8 mouse cellular contexts compared by ENCODE assay signal in the genomic region with DNA sequence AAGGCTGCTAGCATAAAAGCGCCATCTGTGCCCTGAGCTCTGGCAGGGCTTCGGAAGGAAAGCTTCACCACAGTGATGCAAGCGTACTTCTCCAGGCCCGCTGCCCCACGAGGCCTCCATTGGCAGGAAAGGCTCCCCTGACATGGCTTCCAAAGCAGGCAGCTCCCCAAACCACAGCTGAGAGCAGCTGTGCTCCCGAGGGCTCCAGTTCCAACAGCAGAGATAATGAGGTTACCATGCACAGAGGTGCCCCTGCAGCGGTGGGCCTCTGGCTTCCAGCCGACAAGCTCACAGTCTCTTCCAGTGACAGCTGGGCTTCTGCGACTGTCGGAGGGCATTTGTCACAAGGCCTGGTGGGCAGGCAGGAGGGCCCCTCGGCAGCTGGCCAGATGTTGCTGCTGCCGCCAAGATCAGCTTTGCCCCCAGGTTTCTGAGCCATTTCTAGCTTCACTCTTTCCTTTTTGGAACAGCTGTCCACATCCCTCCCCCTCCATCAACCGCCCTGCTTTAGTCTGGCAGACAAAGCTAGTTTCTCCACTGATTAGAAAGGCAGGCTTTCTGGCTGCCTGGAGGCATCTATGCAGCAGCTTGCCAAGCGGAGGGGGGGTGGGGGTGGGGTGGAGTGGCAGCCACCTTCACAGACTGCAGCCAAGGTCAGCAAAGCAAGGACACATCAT. TPM values are rescaled to one million over a fixed set of nuclear protein-coding genes. Genes with fewer than 3 reads are reported as not detected.
DNase-seq lines count a peak whose midpoint lies in the region; ATAC-seq and TF ChIP-seq lines count a peak whose summit lies in the region.

No protein-coding gene starts in this region.

- WGBS in embryonic facial prominence, embryonic 12.5 days, result 14% methylated on average over 14 of the region's 14 CpGs
- 16% methylated on average over 14 of the region's 14 CpGs for WGBS in heart, adult 2 months
- 48% methylated on average over 14 of the region's 14 CpGs for WGBS in intestine, postnatal 0 days
- WGBS in limb, embryonic 13.5 days, result 14% methylated on average over 14 of the region's 14 CpGs
- WGBS in midbrain, postnatal 0 days, result 11% methylated on average over 14 of the region's 14 CpGs

- peak overlapping the region; percentile 28; the same call in 1 of the 2 replicates for H3K4me2 ChIP-seq in embryonic facial prominence, embryonic 12.5 days (replicated peaks)
- no peak overlapping the region for H3K4me2 ChIP-seq in intestine, postnatal 0 days (replicated peaks; ENCODE audit: low read depth)
- H3K4me2 ChIP-seq in limb, embryonic 13.5 days (replicated peaks), result peak overlapping the region; percentile 46
- H3K4me2 ChIP-seq in midbrain, postnatal 0 days (ENCODE audit: low read depth, low read length, poor library complexity, severe bottlenecking), result no peak overlapping the region

- no peak overlapping the region for H3K4me3 ChIP-seq in embryonic facial prominence, embryonic 12.5 days
- H3K4me3 ChIP-seq in heart, adult 2 months, result 0 out of 2 replicates have a peak overlapping the region, but pooled peaks have one; percentile 10
- no peak overlapping the region for H3K4me3 ChIP-seq in intestine, postnatal 0 days (ENCODE audit: low read depth, low read length)
- no peak overlapping the region for H3K4me3 ChIP-seq in limb, embryonic 13.5 days
- H3K4me3 ChIP-seq in midbrain, postnatal 0 days (ENCODE audit: low read depth, low read length), result no peak overlapping the region

- no peak for TF ChIP-seq CTCF in heart, adult 2 months (IDR thresholded peaks at IDR 0.05)
- TF ChIP-seq CTCF in intestine, postnatal 0 days (IDR thresholded peaks at IDR 0.05; ENCODE audit: low read depth), result no peak
- no peak for TF ChIP-seq CTCF in midbrain, postnatal 0 days (IDR thresholded peaks at IDR 0.05)

- peaks cover 65% of the 10 kb centered on the region for H3K4me1 ChIP-seq in embryonic facial prominence, embryonic 12.5 days
- peaks cover 33% of the 10 kb centered on the region for H3K4me1 ChIP-seq in heart, adult 2 months (ENCODE audit: control insufficient read depth, insufficient read depth, low read length)
- no peaks in the 10 kb centered on the region for H3K4me1 ChIP-seq in intestine, postnatal 0 days (replicated peaks; ENCODE audit: control insufficient read depth, insufficient read depth, low read length)
- H3K4me1 ChIP-seq in limb, embryonic 13.5 days, result peaks cover 98% of the 10 kb centered on the region
- peaks cover 27% of the 10 kb centered on the region for H3K4me1 ChIP-seq in midbrain, postnatal 0 days (ENCODE audit: insufficient read depth, low read length)

- peak overlapping the region; percentile 92 for H3K27ac ChIP-seq in embryonic facial prominence, embryonic 12.5 days
- peak overlapping the region; percentile 91 for H3K27ac ChIP-seq in heart, adult 2 months
- no peak overlapping the region for H3K27ac ChIP-seq in intestine, postnatal 0 days (ENCODE audit: low read depth, low read length)
- H3K27ac ChIP-seq in limb, embryonic 13.5 days, result peak overlapping the region; percentile 93
- H3K27ac ChIP-seq in midbrain, postnatal 0 days (ENCODE audit: low read depth, low read length), result peak overlapping the region; percentile 79

- peak; percentile 31 for ATAC-seq in embryonic facial prominence, embryonic 12.5 days (ENCODE audit: insufficient number of reproducible peaks, insufficient read depth, low FRiP score, low TSS enrichment)
- 0 out of 2 replicates have a peak, but pooled peaks have one; percentile 25 for ATAC-seq in intestine, postnatal 0 days
- ATAC-seq in limb, embryonic 13.5 days (ENCODE audit: low FRiP score, low read depth), result peak; percentile 60
- ATAC-seq in midbrain, postnatal 0 days (ENCODE audit: low FRiP score), result peak; percentile 63

- H3K79me2 ChIP-seq in heart, adult 2 months (replicated peaks; ENCODE audit: control insufficient read depth, insufficient read depth, low read length), result no peaks in the 10 kb centered on the region

- peak; percentile 62 for DNase-seq in layer of hippocampus, adult 11-12 months (ENCODE audit: low spot score)
- DNase-seq in layer of hippocampus, adult 9-10 months (ENCODE audit: low spot score), result no peak
- DNase-seq in heart, adult 2 months, result peak; percentile 85 to 89
- peak; percentile 84 for DNase-seq in midbrain, postnatal 0 days (ENCODE audit: low spot score)
- DNase-seq in thymus, postnatal 36 days, result peak; percentile 60 to 73

- intact Hi-C loops in heart, adult 2 months (cut with DNase I), result loop anchor here (10.0 kb wide), 1 partner anchor 449 kb away; no protein-coding TSS in a partner anchor

- H3K27me3 ChIP-seq in embryonic facial prominence, embryonic 12.5 days, result no peaks in the 10 kb centered on the region
- H3K27me3 ChIP-seq in heart, adult 2 months (ENCODE audit: control insufficient read depth, insufficient read depth, low read length), result no peaks in the 10 kb centered on the region
- H3K27me3 ChIP-seq in intestine, postnatal 0 days (replicated peaks; ENCODE audit: control insufficient read depth, insufficient read depth, low read length), result no peaks in the 10 kb centered on the region
- no peaks in the 10 kb centered on the region for H3K27me3 ChIP-seq in limb, embryonic 13.5 days
- H3K27me3 ChIP-seq in midbrain, postnatal 0 days (ENCODE audit: insufficient read depth, low read length), result no peaks in the 10 kb centered on the region

- 0 out of 2 replicates have a peak, but pooled peaks have one; percentile 69 for TF ChIP-seq EP300 in heart, adult 2 months (IDR thresholded peaks at IDR 0.05; ENCODE audit: insufficient read depth, low read depth, low read length)

- H3K36me3 ChIP-seq in embryonic facial prominence, embryonic 12.5 days, result no peaks in the 10 kb centered on the region
- peaks cover 3% of the 10 kb centered on the region for H3K36me3 ChIP-seq in heart, adult 2 months (ENCODE audit: control insufficient read depth, insufficient read depth, low read length)
- no peaks in the 10 kb centered on the region for H3K36me3 ChIP-seq in intestine, postnatal 0 days (ENCODE audit: control insufficient read depth, insufficient read depth)
- H3K36me3 ChIP-seq in limb, embryonic 13.5 days, result peaks cover 42% of the 10 kb centered on the region
- no peaks in the 10 kb centered on the region for H3K36me3 ChIP-seq in midbrain, postnatal 0 days (ENCODE audit: insufficient read depth, low read length)

- no peak overlapping the region; the same call in 1 of the 2 replicates for H3K9ac ChIP-seq in embryonic facial prominence, embryonic 12.5 days
- peak overlapping the region; percentile 43 for H3K9ac ChIP-seq in heart, adult 2 months (ENCODE audit: low read depth, low read length)
- no peak overlapping the region for H3K9ac ChIP-seq in intestine, postnatal 0 days (ENCODE audit: low read depth, low read length)
- peak overlapping the region; percentile 20; the same call in 1 of the 2 replicates for H3K9ac ChIP-seq in limb, embryonic 13.5 days
- peak overlapping the region; percentile 13; the same call in 1 of the 2 replicates for H3K9ac ChIP-seq in midbrain, postnatal 0 days (replicated peaks; ENCODE audit: low read length, poor library complexity, severe bottlenecking)

- no peaks in the 10 kb centered on the region for H3K9me3 ChIP-seq in embryonic facial prominence, embryonic 12.5 days
- no peaks in the 10 kb centered on the region for H3K9me3 ChIP-seq in intestine, postnatal 0 days (ENCODE audit: control insufficient read depth)
- H3K9me3 ChIP-seq in limb, embryonic 13.5 days, result no peaks in the 10 kb centered on the region
- H3K9me3 ChIP-seq in midbrain, postnatal 0 days (ENCODE audit: low read length), result no peaks in the 10 kb centered on the region

- 0 out of 2 replicates have a peak, but pooled peaks have one; percentile 13 for TF ChIP-seq POLR2A in heart, adult 2 months (IDR thresholded peaks at IDR 0.05; ENCODE audit: insufficient read depth, low read depth, low read length)

RNA-seq across cellular contexts. Expression of gene BC034090, which starts 10.2 kb away (rescaled TPM):
- polyA plus RNA-seq in embryonic facial prominence, embryonic 12.5 days (2016; fragmentation: Nextera tagmentation; extraction: Ambion mirVana), result 6.8 and 6.9 TPM in 2 replicates
- 10 to 100 TPM; 37.2 to 37.5 TPM for total RNA-seq in heart, adult 2 months (2021)
- 31.8 and 44.8 TPM in 2 replicates for polyA plus RNA-seq in heart, adult 2 months (2012; rRNA removed)
- polyA plus RNA-seq in intestine, postnatal 0 days (2015; fragmentation: Nextera tagmentation; extraction: Ambion mirVana), result 1.0 and 1.3 TPM in 2 replicates
- polyA plus RNA-seq in limb, embryonic 13.5 days (2015; fragmentation: Nextera tagmentation; extraction: Ambion mirVana), result 8.5 and 9.1 TPM in 2 replicates
- total RNA-seq in midbrain, postnatal 0 days (2014; rRNA removed), result 7.3 and 11.2 TPM in 2 replicates
- 1.9 TPM in 2 replicates for polyA plus RNA-seq in midbrain, postnatal 0 days (2015; fragmentation: Nextera tagmentation; extraction: Ambion mirVana)

Comparison
In these comparisons a context has a peak if more than half of its experiments do, and no peak if none do; other contexts are left out.
1. H3K4me2 ChIP-seq: peak in embryonic facial prominence, embryonic 12.5 days (single experiment) and limb, embryonic 13.5 days (single experiment); none in intestine, postnatal 0 days (single experiment) and midbrain, postnatal 0 days (single experiment).
2. H3K9ac ChIP-seq: peak in heart, adult 2 months (single experiment), limb, embryonic 13.5 days (single experiment) and midbrain, postnatal 0 days (single experiment); none in embryonic facial prominence, embryonic 12.5 days (single experiment) and intestine, postnatal 0 days (single experiment).
3. Peak in every context shown above with its lines, with median percentiles within 50 percentile points of each other: ATAC-seq.